Mouse (Mus musculus): ENCODE measurements around the gene Nfia. TPM values are rescaled to one million over a fixed set of nuclear protein-coding genes. Genes with fewer than 3 reads are reported as not detected.

Nfia gene
- total and polyA plus RNA-seq, 3 experiments: 0.96 to 25.1 (median 1.3) TPM

GRCm38 (mm10) chr4:97875901-97876300 lies 103.4 kb downstream of the Nfia start:
- no peaks in the 10 kb centered on the region for H3K27me3 ChIP-seq (ENCODE audit: insufficient read depth, low read length)
- no peaks in the 10 kb centered on the region for H3K4me1 ChIP-seq (ENCODE audit: insufficient read depth, low read depth, low read length)
- peaks cover 17% of the 10 kb centered on the region for H3K9me3 ChIP-seq (replicated peaks)
- TF ChIP-seq TAL1 (conservative IDR thresholded peaks at IDR 0.05; ENCODE audit: low read depth, low read length): no peak
- TF ChIP-seq CTCF (IDR thresholded peaks at IDR 0.05; ENCODE audit: low read depth, low read length): no peak
- TF ChIP-seq POLR2AphosphoS5 (IDR thresholded peaks at IDR 0.05; ENCODE audit: insufficient replicate concordance, low read depth, low read length): no peak
- no peak for TF ChIP-seq GATA2 (IDR thresholded peaks at IDR 0.05; ENCODE audit: borderline replicate concordance, low read depth, low read length)
- TF ChIP-seq GATA1 (IDR thresholded peaks at IDR 0.05; ENCODE audit: borderline replicate concordance, low read length): no peak
- H3K36me3 ChIP-seq (replicated peaks): peaks cover 11% of the 10 kb centered on the region
- no peak overlapping the region for H3K4me3 ChIP-seq (ENCODE audit: low read depth, low read length)
- ATAC-seq (ENCODE audit: extremely low read depth, insufficient number of reproducible peaks, low FRiP score, poor library complexity, severe bottlenecking) (no peak), DNase-seq (ENCODE audit: low spot score) (no peak)

- DNase-seq (ENCODE audit: low spot score) (no peak), ATAC-seq (ENCODE audit: extremely low read depth, insufficient number of reproducible peaks, low FRiP score, poor library complexity, severe bottlenecking) (no peak)
- Histone ChIP-seq H3K36me3 (replicated peaks) (peaks cover 6% of the 10 kb centered on the region), H3K27me3 (ENCODE audit: insufficient read depth, low read length) (no peaks in the 10 kb centered on the region), H3K9me3 (replicated peaks) (peaks cover 7% of the 10 kb centered on the region), H3K4me3 (ENCODE audit: low read depth, low read length) (no peak overlapping the region), H3K4me1 (ENCODE audit: insufficient read depth, low read depth, low read length) (no peaks in the 10 kb centered on the region)
- TF ChIP-seq GATA2 (IDR thresholded peaks at IDR 0.05; ENCODE audit: borderline replicate concordance, low read depth, low read length): no peak
- no peak for TF ChIP-seq CTCF (IDR thresholded peaks at IDR 0.05; ENCODE audit: low read depth, low read length)
- no peak for TF ChIP-seq GATA1 (IDR thresholded peaks at IDR 0.05; ENCODE audit: borderline replicate concordance, low read length)
- TF ChIP-seq TAL1 (conservative IDR thresholded peaks at IDR 0.05; ENCODE audit: low read depth, low read length): no peak
- no peak for TF ChIP-seq POLR2AphosphoS5 (IDR thresholded peaks at IDR 0.05; ENCODE audit: insufficient replicate concordance, low read depth, low read length)
Measured at GRCm38 (mm10) chr4:97879696-97880095, 107.2 kb downstream of the Nfia start.

GRCm38 (mm10) chr4:97880120-97881055 lies 107.9 kb downstream of the Nfia start:
- ATAC-seq (ENCODE audit: extremely low read depth, insufficient number of reproducible peaks, low FRiP score, poor library complexity, severe bottlenecking) (no peak), DNase-seq (ENCODE audit: low spot score) (no peak)
- H3K9me3 ChIP-seq (replicated peaks): 0 out of 2 replicates have a peak, but pooled peaks cover 3% of the 10 kb centered on the region
- no peak for TF ChIP-seq GATA1 (IDR thresholded peaks at IDR 0.05; ENCODE audit: borderline replicate concordance, low read length)
- peaks cover 6% of the 10 kb centered on the region for H3K36me3 ChIP-seq (replicated peaks)
- H3K4me1 ChIP-seq (ENCODE audit: insufficient read depth, low read depth, low read length): no peaks in the 10 kb centered on the region
- H3K4me3 ChIP-seq (ENCODE audit: low read depth, low read length): no peak overlapping the region
- no peaks in the 10 kb centered on the region for H3K27me3 ChIP-seq (ENCODE audit: insufficient read depth, low read length)

GRCm38 (mm10) chr4:97885574-97885973 lies 113.0 kb downstream of the Nfia start:
- Histone ChIP-seq H3K9me3 (replicated peaks) (peaks cover 8% of the 10 kb centered on the region), H3K36me3 (replicated peaks) (peaks cover 5% of the 10 kb centered on the region), H3K4me3 (ENCODE audit: low read depth, low read length) (no peak overlapping the region), H3K27me3 (ENCODE audit: insufficient read depth, low read length) (no peaks in the 10 kb centered on the region), H3K4me1 (ENCODE audit: insufficient read depth, low read depth, low read length) (no peaks in the 10 kb centered on the region)
- ATAC-seq (ENCODE audit: extremely low read depth, insufficient number of reproducible peaks, low FRiP score, poor library complexity, severe bottlenecking): no peak
- no peak for DNase-seq (ENCODE audit: low spot score)
- TF ChIP-seq POLR2AphosphoS5 (IDR thresholded peaks at IDR 0.05; ENCODE audit: insufficient replicate concordance, low read depth, low read length): no peak
- TF ChIP-seq GATA1 (IDR thresholded peaks at IDR 0.05; ENCODE audit: borderline replicate concordance, low read length): no peak
- TF ChIP-seq CTCF (IDR thresholded peaks at IDR 0.05; ENCODE audit: low read depth, low read length): no peak
- no peak for TF ChIP-seq TAL1 (conservative IDR thresholded peaks at IDR 0.05; ENCODE audit: low read depth, low read length)
- no peak for TF ChIP-seq GATA2 (IDR thresholded peaks at IDR 0.05; ENCODE audit: borderline replicate concordance, low read depth, low read length)

- DNase-seq (ENCODE audit: low spot score) (no peak), ATAC-seq (ENCODE audit: extremely low read depth, insufficient number of reproducible peaks, low FRiP score, poor library complexity, severe bottlenecking) (no peak)
- H3K4me1 ChIP-seq (ENCODE audit: insufficient read depth, low read depth, low read length): no peaks in the 10 kb centered on the region
- no peak overlapping the region for H3K4me3 ChIP-seq (ENCODE audit: low read depth, low read length)
- H3K36me3 ChIP-seq (replicated peaks): peaks cover 5% of the 10 kb centered on the region
- H3K9me3 ChIP-seq (replicated peaks): peaks cover 8% of the 10 kb centered on the region
- TF ChIP-seq TAL1 (conservative IDR thresholded peaks at IDR 0.05; ENCODE audit: low read depth, low read length): no peak
- no peak for TF ChIP-seq GATA1 (IDR thresholded peaks at IDR 0.05; ENCODE audit: borderline replicate concordance, low read length)
- no peak for TF ChIP-seq POLR2AphosphoS5 (IDR thresholded peaks at IDR 0.05; ENCODE audit: insufficient replicate concordance, low read depth, low read length)
- no peak for TF ChIP-seq CTCF (IDR thresholded peaks at IDR 0.05; ENCODE audit: low read depth, low read length)
- TF ChIP-seq GATA2 (IDR thresholded peaks at IDR 0.05; ENCODE audit: borderline replicate concordance, low read depth, low read length): no peak
- no peaks in the 10 kb centered on the region for H3K27me3 ChIP-seq (ENCODE audit: insufficient read depth, low read length)
Measured at GRCm38 (mm10) chr4:97886220-97886619, 113.7 kb downstream of the Nfia start.

- no peak for TF ChIP-seq TAL1 (conservative IDR thresholded peaks at IDR 0.05; ENCODE audit: low read depth, low read length)
- TF ChIP-seq CTCF (IDR thresholded peaks at IDR 0.05; ENCODE audit: low read depth, low read length): no peak
- no peak for TF ChIP-seq GATA1 (IDR thresholded peaks at IDR 0.05; ENCODE audit: borderline replicate concordance, low read length)
- no peak for TF ChIP-seq POLR2AphosphoS5 (IDR thresholded peaks at IDR 0.05; ENCODE audit: insufficient replicate concordance, low read depth, low read length)
- no peaks in the 10 kb centered on the region for H3K4me1 ChIP-seq (ENCODE audit: insufficient read depth, low read depth, low read length)
Measured at GRCm38 (mm10) chr4:97887228-97887627, 114.7 kb downstream of the Nfia start.

More at GRCm38 (mm10) chr4:97887228-97887627, 114.7 kb downstream of the Nfia start:
- no peak for DNase-seq (ENCODE audit: low spot score)
- Histone ChIP-seq H3K4me3 (ENCODE audit: low read depth, low read length) (no peak overlapping the region), H3K36me3 (replicated peaks) (peaks cover 5% of the 10 kb centered on the region), H3K9me3 (replicated peaks) (peaks cover 8% of the 10 kb centered on the region), H3K27me3 (ENCODE audit: insufficient read depth, low read length) (no peaks in the 10 kb centered on the region)
- no peak for ATAC-seq (ENCODE audit: extremely low read depth, insufficient number of reproducible peaks, low FRiP score, poor library complexity, severe bottlenecking)

Measured in G1E (cell line).